Mouse (Mus musculus) thymus, postnatal 25 days (tissue): ENCODE data around the gene Fbxw4.
"Not testable (repeated sequence)": the region's sequence is repeated elsewhere in the genome, so short reads cannot be mapped to it uniquely, and the experiment has no call there.

Source experiments
- DNase-seq: peaks from one replicate; pipeline ENCODE4 v3.0.0; 2022

The Fbxw4 gene

GRCm38 (mm10) chr19:45574941-45575631, 85.0 kb downstream of the Fbxw4 start:
- DNase-seq = peak; percentile 78

- DNase-seq = peak; percentile 29
Measured at GRCm38 (mm10) chr19:45574339-45574898, 85.7 kb downstream of the Fbxw4 start.

DNA sequence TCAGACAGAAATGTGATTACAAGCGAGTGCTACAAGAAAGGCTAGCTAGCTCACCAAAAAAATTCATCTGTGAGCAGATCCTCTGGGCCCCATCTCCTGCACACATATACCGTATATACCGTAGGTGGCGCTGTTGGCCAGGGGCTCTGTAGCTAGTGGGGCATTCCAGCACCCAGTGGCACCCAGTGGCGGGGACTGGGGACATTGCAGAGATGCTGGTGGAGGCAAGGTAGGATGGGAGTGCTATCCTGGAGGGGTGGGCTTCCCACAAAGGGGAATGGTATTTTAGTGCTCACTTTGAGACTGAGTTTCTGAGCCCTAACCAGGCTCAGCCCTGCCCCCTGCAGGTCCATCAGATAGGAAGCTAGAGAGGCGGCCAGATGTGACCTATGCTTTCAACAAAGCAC, 86.2 kb downstream of the Fbxw4 start:
- peak; percentile 88 for DNase-seq

DNA sequence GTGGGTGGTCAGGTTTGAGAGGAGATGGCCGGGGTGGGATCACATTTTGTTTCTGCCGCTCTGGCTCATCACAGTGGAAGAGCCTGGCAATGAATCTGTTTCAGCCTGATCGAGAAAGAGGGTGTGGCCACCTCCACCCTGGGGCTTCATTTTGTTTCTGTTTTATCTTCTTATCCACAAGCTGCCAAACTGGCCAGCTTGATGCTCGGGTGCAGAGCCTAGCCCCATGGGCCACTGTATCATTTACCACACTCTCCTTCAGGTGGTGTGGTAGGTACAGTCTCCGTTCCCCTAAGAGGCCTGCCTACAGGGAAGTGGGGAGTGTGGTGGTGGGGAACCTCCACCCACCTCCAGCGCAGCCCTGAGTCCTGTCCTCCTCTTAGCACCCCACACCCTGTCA, 87.1 kb downstream of the Fbxw4 start:
- no peak for DNase-seq

GRCm38 (mm10) chr19:45567367-45567766, 92.7 kb downstream of the Fbxw4 start:
- DNase-seq = no peak

GRCm38 (mm10) chr19:45565925-45566715, 94.0 kb downstream of the Fbxw4 start:
- DNase-seq = no peak

- DNase-seq = peak; percentile 78
Measured at GRCm38 (mm10) chr19:45560153-45560890, 99.8 kb downstream of the Fbxw4 start, which contains the start of the genes Poll and Gm17018. Gene Poll (minus strand): TSS chr19:45560531. Gene Gm17018 (plus strand): TSS chr19:45560615.

DNA sequence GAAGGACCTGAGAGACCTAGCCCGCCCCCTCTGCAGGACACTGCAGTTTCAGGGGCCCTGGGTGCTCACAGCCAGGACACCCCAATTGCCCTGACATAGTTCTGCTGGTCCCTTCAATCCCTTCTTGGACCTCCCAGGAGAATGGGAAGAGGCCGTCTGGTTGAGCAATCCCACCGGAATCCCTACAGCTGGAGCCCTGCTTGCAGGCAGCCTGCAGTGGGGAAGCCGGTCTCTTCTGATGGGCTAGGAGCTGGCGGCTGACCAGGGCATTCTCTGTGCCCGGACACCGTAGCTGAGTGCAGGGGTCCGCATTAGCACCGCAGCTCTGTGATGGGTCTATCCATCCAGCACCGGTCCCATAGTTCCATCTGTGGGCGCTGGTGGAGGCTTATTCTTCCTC, 106.0 kb downstream of the Fbxw4 start:
- no peak for DNase-seq

GRCm38 (mm10) chr19:45552187-45552586, 107.9 kb downstream of the Fbxw4 start:
- DNase-seq = peak; percentile 48

GRCm38 (mm10) chr19:45549948-45550347, 110.2 kb downstream of the Fbxw4 start:
- DNase-seq = no peak

DNA sequence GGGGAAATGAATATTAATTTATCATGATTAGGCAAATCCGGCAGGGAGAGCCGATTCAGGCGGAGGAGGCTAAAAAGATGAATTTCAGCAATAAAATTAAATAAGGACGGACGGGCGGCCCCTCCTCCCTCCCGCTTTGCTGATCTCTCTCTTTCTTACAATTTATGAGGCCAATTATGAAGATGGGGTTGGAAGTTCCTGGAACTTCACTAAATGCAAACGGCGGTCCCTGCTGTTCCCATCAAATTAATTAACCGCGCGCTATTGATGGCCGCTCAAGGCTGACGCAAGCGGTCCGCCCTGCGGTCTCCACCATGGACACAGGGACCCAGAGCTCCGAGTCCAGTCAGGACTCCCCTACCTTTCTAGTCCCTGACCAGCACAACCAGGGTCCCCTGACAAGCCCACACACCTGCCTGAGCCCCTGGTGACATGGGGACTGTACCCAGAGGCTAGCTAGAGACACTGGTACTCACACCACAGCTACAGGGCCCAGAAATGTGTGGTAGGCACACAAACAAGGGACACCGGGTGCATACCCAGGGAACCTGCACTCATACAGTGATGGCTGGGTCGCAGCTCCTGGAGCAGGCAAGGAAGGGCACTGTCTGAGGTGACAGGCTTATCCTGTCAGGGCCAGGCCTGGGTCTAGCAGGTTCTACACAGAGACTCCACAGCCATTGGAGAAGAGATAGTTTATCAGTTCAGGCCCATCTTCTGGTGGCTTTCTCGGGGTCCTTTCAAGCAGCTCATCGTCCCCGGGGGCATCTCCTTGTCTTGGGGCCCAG, 110.8 kb downstream of the Fbxw4 start:
- DNase-seq = no peak

DNA sequence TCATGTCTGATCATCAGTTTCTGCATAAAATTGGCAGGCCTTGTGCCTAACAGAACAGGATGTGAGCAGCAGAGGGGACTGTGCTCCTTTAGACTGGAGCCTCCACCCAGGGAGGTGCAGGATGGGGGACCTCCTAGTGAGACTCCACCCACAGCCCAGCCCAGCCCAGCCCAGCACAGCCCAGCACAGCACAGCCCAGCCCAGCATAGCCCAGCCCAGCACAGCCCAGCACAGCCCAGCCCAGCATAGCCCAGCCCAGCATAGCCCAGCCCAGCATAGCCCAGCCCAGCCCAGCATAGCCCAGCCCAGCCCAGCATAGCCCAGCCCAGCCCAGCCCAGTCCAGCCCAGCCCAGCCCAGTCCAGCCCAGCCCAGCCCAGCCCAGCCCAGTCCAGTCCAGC, 111.9 kb downstream of the Fbxw4 start:
- DNase-seq = not testable (repeated sequence)

DNA sequence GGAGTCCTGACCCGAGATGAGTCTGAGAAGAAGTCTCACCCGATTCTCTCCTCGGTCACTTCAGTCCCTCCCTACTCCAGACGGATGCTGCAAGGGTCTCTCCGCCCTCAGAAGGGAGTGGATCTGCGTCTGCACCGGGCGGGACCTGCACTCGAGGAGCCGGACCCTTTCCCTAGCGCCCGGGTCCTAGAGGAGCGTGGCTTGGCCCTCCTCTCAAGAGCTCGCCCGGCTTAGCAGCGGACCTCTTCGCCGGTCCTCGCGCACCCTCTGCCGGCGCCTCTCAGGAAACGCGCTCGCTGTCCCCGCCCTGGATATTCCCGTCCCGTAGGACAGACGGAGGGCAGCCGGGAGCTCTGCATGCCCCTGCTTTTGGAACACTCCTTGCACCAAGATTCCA, 115.2 kb downstream of the Fbxw4 start:
- DNase-seq = peak; percentile 82

GRCm38 (mm10) chr19:45544152-45544924, 115.8 kb downstream of the Fbxw4 start:
- DNase-seq = peak; percentile 34

DNA sequence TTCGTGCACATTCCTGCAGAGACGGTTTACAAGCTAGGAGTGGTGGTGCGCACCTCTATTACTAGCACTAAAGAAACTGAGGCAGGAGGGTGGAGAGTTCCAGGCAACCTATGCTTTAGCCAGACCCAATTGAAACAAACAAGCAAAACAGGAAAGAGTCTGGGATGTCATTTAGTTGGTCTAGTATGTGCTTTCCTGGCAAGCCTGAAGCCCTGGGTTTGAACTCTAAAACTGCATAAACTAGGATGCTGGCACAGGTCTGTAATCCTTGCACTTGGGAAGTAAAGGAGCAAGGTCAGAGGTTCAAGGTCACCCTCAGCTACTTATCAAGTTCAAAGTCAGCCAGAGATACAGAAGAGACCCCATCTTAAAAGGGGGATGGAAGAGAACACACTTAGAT, 118.1 kb downstream of the Fbxw4 start:
- no peak for DNase-seq

DNA sequence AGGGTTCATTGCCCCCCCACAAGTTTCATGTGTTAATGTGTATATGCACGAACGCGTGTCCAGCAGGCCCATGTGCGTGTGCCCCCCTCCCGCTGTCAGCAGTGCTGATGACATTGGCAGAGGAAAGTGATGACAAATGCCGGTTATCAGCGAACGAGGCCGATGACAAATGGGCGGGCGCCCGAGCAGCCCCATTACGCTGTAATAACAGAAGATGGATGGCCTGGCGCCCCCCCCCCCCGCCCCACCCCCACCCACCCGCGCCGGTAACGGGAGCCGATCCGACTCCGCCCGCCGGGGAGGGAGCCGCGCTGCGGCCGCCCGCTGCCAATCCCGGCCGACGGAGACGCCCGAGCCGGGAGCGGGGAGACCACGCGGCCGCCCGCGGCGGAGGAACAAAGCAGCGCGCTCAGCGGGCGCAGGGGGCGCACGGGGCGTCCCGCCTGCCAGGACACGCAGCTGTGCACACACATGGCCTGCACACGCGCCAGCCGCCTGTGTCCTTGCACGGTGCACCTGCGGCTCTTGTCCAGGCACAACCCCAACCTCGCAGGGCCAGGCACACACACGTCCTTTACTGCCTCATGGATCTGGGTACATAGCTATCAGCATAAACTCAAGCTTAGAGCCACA, 118.6 kb downstream of the Fbxw4 start:
- DNase-seq = peak; percentile 72

DNA sequence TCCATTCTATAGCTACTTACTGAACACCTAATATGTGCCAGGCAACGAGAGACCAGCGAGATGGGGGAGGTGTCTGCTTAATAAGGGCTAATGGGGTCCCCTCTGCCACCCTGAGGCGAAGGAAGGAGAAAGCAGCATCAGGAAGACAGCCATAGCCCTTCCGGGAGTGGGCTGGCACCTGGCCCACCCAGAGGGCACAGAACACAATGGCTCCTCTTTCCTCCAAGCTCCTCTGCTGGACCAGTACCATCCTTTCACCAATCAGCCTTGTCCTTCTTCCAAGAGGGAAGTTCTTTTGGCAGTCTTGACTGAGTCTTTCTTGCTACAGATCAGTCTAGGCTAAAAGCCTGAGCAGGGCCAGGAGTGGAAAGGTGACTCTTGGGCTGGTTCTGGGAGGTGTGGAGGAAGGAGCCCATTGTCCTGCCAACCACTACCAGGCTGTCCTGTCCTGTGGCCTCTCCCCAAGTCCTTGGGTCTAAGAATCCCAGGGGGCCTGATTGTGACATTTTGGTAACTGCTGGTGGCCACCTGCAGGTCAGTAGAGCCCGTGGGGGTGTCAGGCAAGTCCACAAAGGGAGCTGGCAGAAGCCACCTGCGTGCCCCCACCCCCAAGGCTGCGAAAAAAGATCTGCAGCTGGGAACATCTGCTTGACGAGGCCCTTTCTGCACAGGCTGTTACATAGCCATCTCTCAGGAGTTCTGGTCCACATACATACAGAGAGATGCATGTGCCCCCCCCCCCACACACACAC, 119.3 kb downstream of the Fbxw4 start:
- peak; percentile 50 for DNase-seq

DNA sequence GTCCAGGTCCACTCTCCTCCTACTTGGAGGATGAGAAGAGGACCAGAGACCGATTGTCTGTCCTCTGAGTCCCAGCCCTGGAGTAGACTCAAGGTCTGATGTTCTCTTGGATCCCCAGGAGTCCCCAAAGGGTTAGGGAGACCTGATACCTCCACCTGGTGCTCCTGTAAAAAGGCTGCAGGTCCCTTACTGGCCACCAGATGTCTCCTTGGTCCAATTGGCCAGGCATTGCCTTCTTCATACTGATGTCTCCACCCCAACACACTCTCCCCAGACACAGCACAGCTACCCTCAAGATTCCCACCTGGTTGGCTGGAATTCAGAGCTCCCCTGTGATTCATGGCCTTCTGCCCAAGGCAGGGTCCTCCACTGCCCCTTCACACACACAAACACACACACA, 122.6 kb downstream of the Fbxw4 start:
- peak; percentile 71 for DNase-seq

GRCm38 (mm10) chr19:45535929-45536328, 124.2 kb downstream of the Fbxw4 start:
- no peak for DNase-seq

DNA sequence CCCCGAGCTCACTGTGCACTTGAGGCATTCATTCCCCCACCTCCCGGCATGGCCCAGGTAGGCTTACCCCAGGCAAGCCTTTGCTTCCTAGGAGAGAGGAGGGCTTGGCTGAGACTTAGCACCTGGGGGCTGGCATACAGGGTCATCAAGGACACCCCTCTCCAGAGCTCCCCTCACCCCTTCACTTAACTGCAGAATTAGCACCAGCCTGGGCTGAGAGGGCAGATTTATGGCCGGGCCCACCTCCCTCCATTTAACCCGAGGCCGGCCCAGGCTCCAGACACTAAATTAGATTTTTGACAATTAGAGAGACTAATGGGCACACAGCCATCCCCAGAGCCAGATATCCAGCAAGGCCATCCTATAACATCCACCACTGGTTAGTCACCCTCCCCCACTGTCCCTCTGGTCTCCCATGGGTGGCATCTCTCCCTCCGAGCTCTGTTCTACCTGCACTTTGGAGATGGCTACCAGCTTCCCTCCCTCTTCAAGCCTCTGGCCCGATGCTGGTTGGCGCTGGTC, 124.8 kb downstream of the Fbxw4 start:
- DNase-seq = no peak
